Mouse (Mus musculus) c-Kit-positive CD71-positive TER-119-positive erythroid progenitor cells, embryonic 14.5 days (primary cell): ENCODE measurements around the gene Fzd4.

Experiments used
- DNase-seq: peaks from one replicate; pipeline ENCODE4 v3.0.0-alpha.2; 2013; ENCODE audit warnings: low spot score

Gene Fzd4

GRCm38 (mm10) chr7:89427101-89427500 is 22.9 kb downstream of the Fzd4 start:
- no peak for DNase-seq

GRCm38 (mm10) chr7:89428804-89429203 is 24.6 kb downstream of the Fzd4 start:
- no peak for DNase-seq

- DNase-seq = no peak
These were observed 25.2 kb downstream of the Fzd4 start for GRCm38 (mm10) chr7:89429326-89429725.

GRCm38 (mm10) chr7:89431185-89431584 is 27.0 kb downstream of the Fzd4 start:
- no peak for DNase-seq

GRCm38 (mm10) chr7:89433193-89433892 is 29.2 kb downstream of the Fzd4 start:
- no peak for DNase-seq

GRCm38 (mm10) chr7:89433893-89434616 is 29.9 kb downstream of the Fzd4 start:
- no peak for DNase-seq

- DNase-seq = no peak
These were observed 32.2 kb downstream of the Fzd4 start for GRCm38 (mm10) chr7:89436404-89436803.

- no peak for DNase-seq
These were observed 33.4 kb downstream of the Fzd4 start for GRCm38 (mm10) chr7:89437589-89437988.

GRCm38 (mm10) chr7:89441291-89441690 is 37.1 kb downstream of the Fzd4 start:
- no peak for DNase-seq

GRCm38 (mm10) chr7:89442242-89442641 is 38.1 kb downstream of the Fzd4 start:
- DNase-seq = no peak

- DNase-seq = no peak
These were observed 41.0 kb downstream of the Fzd4 start for GRCm38 (mm10) chr7:89445137-89445536.

- no peak for DNase-seq
These were observed 46.2 kb downstream of the Fzd4 start for GRCm38 (mm10) chr7:89450312-89450711.

- no peak for DNase-seq
These were observed 52.4 kb downstream of the Fzd4 start for GRCm38 (mm10) chr7:89456380-89457076.

GRCm38 (mm10) chr7:89459691-89460090 is 55.5 kb downstream of the Fzd4 start:
- DNase-seq = no peak

- DNase-seq = no peak
These were observed 56.8 kb downstream of the Fzd4 start for GRCm38 (mm10) chr7:89460911-89461310.

- no peak for DNase-seq
These were observed 57.2 kb downstream of the Fzd4 start for GRCm38 (mm10) chr7:89461351-89461750.
